Mouse (Mus musculus) G1E (cell line): ENCODE results near the gene Gm7347.
"Not testable (repeated sequence)": the region's sequence is repeated elsewhere in the genome, so short reads cannot be mapped to it uniquely, and the experiment has no call there.

Experiments
- CTCF ChIP-seq: IDR thresholded peaks from 2 replicates; pipeline ENCODE4 v1.5.1; 2012; ENCODE audit warnings: low read depth, low read length, inconsistent platforms, mixed read lengths
- GATA1 ChIP-seq: IDR thresholded peaks from 2 replicates; pipeline ENCODE4 v1.6.1; 2012; ENCODE audit warnings: borderline replicate concordance, low read length, inconsistent platforms, mixed read lengths
- GATA2 ChIP-seq: IDR thresholded peaks from 2 replicates; pipeline ENCODE4 v1.6.1; 2012; ENCODE audit warnings: low read depth, low read length, inconsistent platforms, borderline replicate concordance
- POLR2AphosphoS5 ChIP-seq: IDR thresholded peaks from 2 replicates; pipeline ENCODE4 v1.6.1; 2012; ENCODE audit warnings: low read depth, low read length, inconsistent platforms; ENCODE audit not compliant: insufficient replicate concordance
- TAL1 ChIP-seq: conservative IDR thresholded peaks from 2 replicates; pipeline ENCODE4 v1.6.1; 2012; ENCODE audit warnings: low read depth, low read length, inconsistent platforms, mixed read lengths

DNA sequence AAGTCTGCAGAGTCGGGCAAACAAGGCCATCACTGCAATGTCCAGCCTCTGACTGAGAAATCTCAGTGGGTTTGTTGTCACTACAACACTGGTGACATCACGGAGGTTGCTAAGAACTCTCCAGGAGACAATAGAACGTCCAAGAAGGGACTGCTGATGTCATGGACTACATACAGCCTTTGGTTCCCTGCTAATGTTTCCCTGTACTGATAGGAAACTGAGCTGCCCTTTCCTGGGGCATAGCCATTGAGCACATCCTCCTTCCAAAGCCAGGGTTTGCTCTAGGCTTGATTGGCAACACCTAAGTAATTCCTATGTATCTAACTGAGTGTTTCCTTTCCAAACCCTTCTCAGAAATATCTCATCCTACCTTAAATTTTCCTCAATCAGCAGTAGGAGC, 46.9 kb upstream of the Gm7347 start, which contains the start of gene 5031410I06Rik:
- TF ChIP-seq CTCF, TAL1, GATA1, POLR2AphosphoS5, GATA2: not testable (repeated sequence)
